Mouse (Mus musculus) thymus, adult 2 months (tissue): Measurements from ENCODE around the gene Erg. TPM values are rescaled to one million over a fixed set of nuclear protein-coding genes. Genes with fewer than 3 reads are reported as not detected.

Source experiments
- DNase-seq: peaks from one replicate; pipeline ENCODE4 v3.0.0; 2021
- H3K27ac ChIP-seq: fragments of 200-500 bp; 2 replicates; pipeline ENCODE4 v1.5.1; 2012; ENCODE audit warnings: low read length, control low read depth; ENCODE audit not compliant: control insufficient read depth, insufficient read depth
- H3K27me3 ChIP-seq: fragments of 200-500 bp; 2 replicates; pipeline ENCODE4 v1.6.1; 2012; ENCODE audit warnings: mild to moderate bottlenecking, low read length, moderate library complexity, mixed read lengths; ENCODE audit not compliant: control insufficient read depth, insufficient read depth
- H3K36me3 ChIP-seq: fragments of 200-500 bp; 2 replicates; pipeline ENCODE4 v1.6.1; 2012; ENCODE audit warnings: mild to moderate bottlenecking, low read length, moderate library complexity; ENCODE audit not compliant: control insufficient read depth, insufficient read depth
- H3K4me1 ChIP-seq: fragments of 200-500 bp; replicated peaks from 2 replicates; pipeline ENCODE4 v1.6.1; 2012; ENCODE audit warnings: low read length; ENCODE audit not compliant: control insufficient read depth, insufficient read depth
- H3K4me3 ChIP-seq: fragments of 200-500 bp; 2 replicates; pipeline ENCODE4 v1.5.1; 2012; ENCODE audit warnings: mild to moderate bottlenecking, low read length, control low read depth, moderate library complexity; ENCODE audit not compliant: control insufficient read depth, insufficient read depth
- CTCF ChIP-seq: fragments of 200-500 bp; IDR thresholded peaks from 2 replicates; pipeline ENCODE4 v1.5.1; 2012; ENCODE audit warnings: mild to moderate bottlenecking, control low read depth, low read length, moderate library complexity, borderline replicate concordance; ENCODE audit not compliant: control insufficient read depth, poor library complexity, insufficient read depth; ENCODE audit errors: extremely low read depth
- POLR2A ChIP-seq: fragments of 200-500 bp; IDR thresholded peaks from 2 replicates; pipeline ENCODE4 v1.6.1; 2012; ENCODE audit warnings: mild to moderate bottlenecking, low read length, control low read depth, moderate library complexity; ENCODE audit not compliant: control insufficient read depth, poor library complexity, insufficient read depth; ENCODE audit errors: extremely low read depth
- WGBS: fragments of 180-500 bp; shearing (Covaris S2); methylation state at CpG from one replicate; pipeline ENCODE4 v1.1.7; 2018; 5-methylcytosine and 5-hydroxymethylcytosine counted together
- polyA plus RNA-seq: library from polyadenylated mRNA; depleted of rRNA; stranded (reverse); fragments of >200 nt; gene quantifications from 2 replicates; pipeline ENCODE4 v1.2.3, GENCODE M21; 2012

Gene Erg
- polyA plus RNA-seq, 1 experiment, result 4.0 TPM

DNA sequence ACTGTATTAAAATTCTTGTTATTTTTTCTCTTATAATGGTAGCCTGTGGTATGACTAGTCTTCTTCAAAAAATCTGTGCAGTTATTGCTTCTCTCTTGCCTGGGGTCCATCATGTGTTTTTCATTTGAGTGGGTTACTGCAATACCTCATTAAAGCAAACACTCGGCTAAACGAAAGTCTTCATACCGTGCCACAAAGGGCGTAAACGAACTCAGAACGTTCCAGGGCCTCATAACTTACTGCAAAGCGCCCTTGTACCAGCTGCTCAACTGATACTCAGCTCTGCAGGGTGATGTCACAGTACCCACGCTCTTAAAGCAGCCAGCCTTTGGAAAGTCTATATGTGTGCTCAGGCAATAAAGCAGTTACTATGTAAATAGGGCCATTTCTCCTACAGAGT, 93.1 kb downstream of the Erg start:
- Histone ChIP-seq H3K4me3 (no peak overlapping the region), H3K27ac (no peak overlapping the region), H3K27me3 (no peaks in the 10 kb centered on the region), H3K4me1 (peaks cover 8% of the 10 kb centered on the region), H3K36me3 (no peaks in the 10 kb centered on the region)
- no peak for DNase-seq
- 91% methylated on average over 8 of the region's 8 CpGs for WGBS
- no peak for TF ChIP-seq CTCF

DNA sequence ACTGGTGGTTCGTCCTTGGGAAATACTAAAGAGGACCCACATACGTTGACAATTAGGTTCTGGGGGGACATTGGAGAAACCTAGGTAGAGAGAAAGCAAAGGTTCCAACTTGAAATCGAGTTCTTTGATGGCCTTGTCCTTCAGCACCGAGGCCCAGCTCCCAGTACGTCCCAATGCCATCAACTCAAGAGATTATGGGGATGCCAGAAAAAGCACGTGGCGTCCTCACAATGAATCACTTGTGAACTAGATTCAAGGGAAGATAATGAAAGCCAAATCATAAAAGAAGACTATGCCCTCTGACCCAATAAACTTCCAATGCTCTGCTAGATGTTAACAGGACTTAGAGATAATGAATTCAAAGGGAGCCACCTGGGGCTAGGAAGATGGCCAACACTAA, 94.2 kb downstream of the Erg start:
- H3K4me1 ChIP-seq, result peaks cover 8% of the 10 kb centered on the region
- no peaks in the 10 kb centered on the region for H3K27me3 ChIP-seq
- H3K36me3 ChIP-seq, result no peaks in the 10 kb centered on the region
- no peak overlapping the region for H3K27ac ChIP-seq
- TF ChIP-seq CTCF (no peak), POLR2A (no peak)
- DNase-seq, result no peak
- no peak overlapping the region for H3K4me3 ChIP-seq
- 91% methylated on average over 7 of the region's 7 CpGs for WGBS

DNA sequence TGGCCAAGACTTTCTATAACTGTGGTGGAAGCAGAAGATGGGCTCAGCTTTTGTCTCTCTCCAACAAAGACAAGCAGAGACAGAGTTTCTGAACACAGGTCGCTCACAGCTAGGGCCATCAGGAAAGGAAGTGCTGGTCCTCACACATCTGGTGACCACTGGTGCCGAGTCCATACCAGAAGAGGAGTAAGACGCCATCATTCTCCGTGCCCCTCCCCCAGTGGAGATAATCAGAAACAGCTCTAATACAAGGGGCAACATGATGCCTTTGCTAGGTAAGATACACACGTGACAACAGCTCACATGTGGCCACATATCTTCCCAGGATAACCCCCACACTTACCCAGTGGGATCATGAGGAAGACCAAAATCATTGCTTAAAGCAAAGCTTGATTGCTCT, 96.0 kb downstream of the Erg start:
- no peak overlapping the region for H3K27ac ChIP-seq
- H3K4me3 ChIP-seq, result no peak overlapping the region
- H3K27me3 ChIP-seq, result no peaks in the 10 kb centered on the region
- peaks cover 8% of the 10 kb centered on the region for H3K4me1 ChIP-seq
- TF ChIP-seq POLR2A (no peak), CTCF (no peak)
- WGBS, result 93% methylated on average over 5 of the region's 5 CpGs
- DNase-seq, result no peak
- H3K36me3 ChIP-seq, result no peaks in the 10 kb centered on the region

DNA sequence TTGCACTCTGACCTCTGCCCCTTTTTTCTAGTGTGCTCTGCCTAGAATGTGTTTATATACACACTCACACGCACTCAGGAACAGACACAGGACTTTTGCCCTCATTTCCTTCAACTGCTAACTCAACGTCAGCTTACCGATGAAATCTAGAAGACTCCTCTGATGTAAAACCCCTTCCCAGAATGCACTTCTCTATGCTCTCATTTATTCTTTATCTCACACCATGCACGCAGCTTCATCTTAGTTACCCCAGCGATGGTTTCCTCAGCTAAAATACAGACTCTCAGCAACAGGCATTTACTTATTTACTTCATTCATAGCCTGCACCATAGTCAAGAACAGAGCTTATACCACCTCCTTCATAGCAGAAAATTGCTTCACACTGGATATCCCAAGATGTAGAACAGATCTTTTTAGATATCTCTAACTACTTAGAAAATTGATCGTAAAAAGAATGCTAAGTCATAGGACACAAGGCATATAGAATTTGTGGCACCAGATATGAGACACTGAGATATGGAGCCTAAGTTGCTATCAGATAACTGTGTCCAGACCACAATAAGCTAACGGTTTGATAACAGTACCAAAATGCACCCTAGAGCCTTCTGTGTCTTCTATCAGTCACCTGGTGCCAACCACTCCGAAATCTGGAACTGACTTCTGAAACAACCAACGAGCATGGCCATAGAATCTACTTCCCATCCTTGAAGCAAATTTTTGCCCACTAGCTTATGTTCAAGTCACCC, 98.6 kb downstream of the Erg start:
- Histone ChIP-seq H3K27ac (no peak overlapping the region), H3K27me3 (no peaks in the 10 kb centered on the region), H3K36me3 (no peaks in the 10 kb centered on the region), H3K4me1 (peaks cover 8% of the 10 kb centered on the region), H3K4me3 (no peak overlapping the region)
- TF ChIP-seq POLR2A, result no peak
- TF ChIP-seq CTCF, result no peak
- 92% methylated on average over 9 of the region's 9 CpGs for WGBS
- DNase-seq, result no peak

DNA sequence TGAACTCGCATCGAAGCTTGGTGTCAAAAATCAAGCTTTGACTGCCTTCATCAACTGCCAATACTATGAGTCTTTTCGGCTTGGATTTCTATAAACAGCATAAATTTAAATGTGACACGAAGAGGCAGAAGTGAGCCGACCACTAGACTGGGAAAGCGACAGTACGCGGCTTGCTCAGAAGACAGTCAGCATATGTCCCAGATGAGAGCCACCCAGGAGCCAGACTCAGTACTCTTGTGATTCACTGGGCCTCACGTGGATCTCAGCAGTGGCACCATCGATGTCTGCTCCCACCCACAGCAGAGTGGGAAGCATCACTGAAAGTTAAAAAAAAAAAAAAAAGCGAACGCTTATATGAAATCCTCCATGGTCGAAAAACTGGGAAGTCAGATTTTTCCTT, 105.2 kb downstream of the Erg start:
- TF ChIP-seq POLR2A, result no peak
- TF ChIP-seq CTCF, result no peak
- no peaks in the 10 kb centered on the region for H3K27me3 ChIP-seq
- no peaks in the 10 kb centered on the region for H3K4me1 ChIP-seq
- DNase-seq, result no peak
- no peaks in the 10 kb centered on the region for H3K36me3 ChIP-seq
- WGBS, result 94% methylated on average over 13 of the region's 13 CpGs
- no peak overlapping the region for H3K27ac ChIP-seq
- H3K4me3 ChIP-seq, result no peak overlapping the region

DNA sequence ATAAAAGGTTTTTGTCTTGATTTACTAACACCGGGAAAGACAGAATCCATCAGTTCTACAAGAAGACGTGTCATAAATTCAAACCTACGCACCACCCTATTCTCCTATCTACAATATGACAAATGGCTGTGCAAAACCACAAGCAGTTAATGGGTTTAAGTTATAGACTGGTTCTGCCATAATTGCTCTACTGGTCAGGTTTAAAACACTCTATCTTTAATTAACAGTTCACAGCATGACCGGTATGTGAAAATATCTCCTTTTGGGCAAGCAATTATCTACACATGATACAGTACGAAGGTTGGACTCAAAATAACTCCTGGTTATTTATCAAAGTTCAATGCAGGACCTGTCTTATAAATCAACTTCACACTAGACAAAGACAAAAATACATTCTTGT, 107.8 kb downstream of the Erg start:
- no peaks in the 10 kb centered on the region for H3K27me3 ChIP-seq
- H3K36me3 ChIP-seq, result no peaks in the 10 kb centered on the region
- no peak for DNase-seq
- WGBS, result 87% methylated on average over 5 of the region's 5 CpGs
- no peak for TF ChIP-seq CTCF
- no peak for TF ChIP-seq POLR2A
- no peak overlapping the region for H3K27ac ChIP-seq
- H3K4me3 ChIP-seq, result no peak overlapping the region
- H3K4me1 ChIP-seq, result no peaks in the 10 kb centered on the region

DNA sequence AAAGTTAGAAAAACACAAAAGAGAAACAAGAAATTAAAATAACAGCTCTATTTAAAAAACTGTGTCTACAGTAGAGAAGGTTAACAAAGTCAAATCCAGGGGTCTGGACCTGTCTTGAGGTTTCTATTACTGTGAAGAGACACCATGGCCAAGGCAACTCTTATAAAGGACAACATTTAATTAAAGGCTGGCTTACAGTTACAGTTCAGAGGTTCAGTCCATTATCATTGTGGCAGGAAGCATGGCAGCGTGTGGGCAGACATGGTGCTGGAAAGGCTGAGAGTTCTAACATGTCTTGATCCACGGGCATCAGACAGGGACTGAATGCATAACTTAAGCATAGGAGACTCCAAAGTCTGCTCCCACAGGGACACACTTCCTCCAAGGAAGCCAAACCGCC, 111.4 kb downstream of the Erg start:
- no peaks in the 10 kb centered on the region for H3K27me3 ChIP-seq
- TF ChIP-seq POLR2A, result no peak
- no peak for TF ChIP-seq CTCF
- no peak overlapping the region for H3K27ac ChIP-seq
- no peak overlapping the region for H3K4me3 ChIP-seq
- no peak for DNase-seq
- WGBS, result 91% methylated on average over 3 of the region's 3 CpGs
- H3K36me3 ChIP-seq, result no peaks in the 10 kb centered on the region
- no peaks in the 10 kb centered on the region for H3K4me1 ChIP-seq
